In the genomic region with DNA sequence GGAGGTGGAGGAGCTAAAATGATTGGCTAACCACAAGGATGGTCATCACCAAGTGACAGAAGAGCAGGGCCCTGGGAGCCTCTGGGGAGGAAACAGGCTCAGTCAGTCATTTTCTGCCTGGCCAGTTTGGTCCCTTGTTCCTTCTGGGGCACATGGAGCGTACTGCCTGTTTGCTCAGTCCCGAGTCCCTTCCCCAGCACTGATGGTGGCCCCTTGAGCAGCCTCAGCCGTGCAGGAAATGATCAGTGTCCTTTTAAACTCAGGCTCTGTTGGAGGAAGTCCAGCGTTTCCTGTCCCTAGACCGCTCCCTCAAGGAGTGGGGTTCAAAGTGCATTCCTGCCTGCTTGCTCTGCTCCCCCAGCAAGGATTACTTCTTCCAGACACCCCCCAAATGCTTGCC, we compare ENCODE assay signal across 9 mouse cellular contexts. TPM values are rescaled to one million over a fixed set of nuclear protein-coding genes. Genes with fewer than 3 reads are reported as not detected.
DNase-seq lines count a peak whose midpoint lies in the region; ATAC-seq and TF ChIP-seq lines count a peak whose summit lies in the region.
"Had no signal": no experiment of that assay in that cellular context is flagged by ENCODE, and none has a peak within 500 bp of the region (broad histone marks: within the 10 kb centered on the region; RNA-seq: fewer than 3 reads in every experiment).

No protein-coding gene starts in this region.

- H3K27ac ChIP-seq in cerebellum, adult 2 months (ENCODE audit: insufficient read depth, low read length): no peak overlapping the region

- DNase-seq in adrenal gland, postnatal 36 days: peak; percentile 25 to 58
- no peak for DNase-seq in adrenal gland, adult 18-20 months (ENCODE audit: low spot score in 2 of 2)
- DNase-seq in kidney, adult 9 months: peak; percentile 92
- peak; percentile 66 for DNase-seq in lung, postnatal 25 days (ENCODE audit: low spot score)
- DNase-seq in layer of hippocampus, postnatal 36 days: no peak
- no peak for DNase-seq in cerebellum, adult 2 months
- DNase-seq in spleen, postnatal 14 days (ENCODE audit: low spot score in 2 of 2): no peak

- no peak overlapping the region for H3K4me3 ChIP-seq in cerebellum, adult 2 months (replicated peaks; ENCODE audit: insufficient read depth, low read depth, low read length)

- no peak for TF ChIP-seq POLR2A in cerebellum, adult 2 months (IDR thresholded peaks at IDR 0.05; ENCODE audit: borderline replicate concordance, insufficient read depth, low read length)

- TF ChIP-seq CTCF in cerebellum, adult 2 months (IDR thresholded peaks at IDR 0.05; ENCODE audit: borderline replicate concordance, insufficient read depth, low read depth, low read length): no peak

- H3K27me3 ChIP-seq in cerebellum, adult 2 months (ENCODE audit: control insufficient read depth, insufficient read depth, low read length): no peaks in the 10 kb centered on the region

- WGBS in cerebellum, adult 2 months: 44% methylated on average over 5 of the region's 5 CpGs

- H3K4me1 ChIP-seq in cerebellum, adult 2 months (ENCODE audit: control insufficient read depth, insufficient read depth, low read length): no peaks in the 10 kb centered on the region

- ATAC-seq in granulocyte monocyte progenitor cell, adult 5-6 weeks (replicated peaks; ENCODE audit: poor library complexity, severe bottlenecking): peak; percentile 69

RNA-seq across cellular contexts. Expression of a gene that starts 6.7 kb away (rescaled TPM):
- 10 to 100 TPM; 26.2 to 35.5 TPM for total RNA-seq in adrenal gland, postnatal 36 days (2021)
- total RNA-seq in adrenal gland, adult 18-20 months (2021): 10 to 100 TPM; 31.3 to 35.4 TPM
- total RNA-seq in granulocyte monocyte progenitor cell, adult 5-6 weeks (2014; fragmentation: Nextera tagmentation): 0.19 and 1.3 TPM in 2 replicates
- total RNA-seq in granulocyte monocyte progenitor cell, adult 5-6 weeks (2017): not detected in 2 replicates
- 100 to 1,000 TPM; 425 TPM for total RNA-seq in layer of hippocampus, postnatal 36 days (2021)
- polyA plus RNA-seq in cerebellum, adult 2 months (2012; rRNA removed): 102 and 103 TPM in 2 replicates

RNA-seq across cellular contexts. Expression of a gene that starts 31.8 kb away (rescaled TPM):
- 1 to 10 TPM; 1.0 to 1.4 TPM for total RNA-seq in adrenal gland, postnatal 36 days (2021)
- 1 to 10 TPM; 1.4 to 1.8 TPM for total RNA-seq in adrenal gland, adult 18-20 months (2021)
- not detected in 2 replicates for total RNA-seq in granulocyte monocyte progenitor cell, adult 5-6 weeks (2014; fragmentation: Nextera tagmentation)
- not detected in 2 replicates for total RNA-seq in granulocyte monocyte progenitor cell, adult 5-6 weeks (2017)
- 1 to 10 TPM; 3.7 to 4.3 TPM for total RNA-seq in layer of hippocampus, postnatal 36 days (2021)
- 0.36 and 1.1 TPM in 2 replicates for polyA plus RNA-seq in cerebellum, adult 2 months (2012; rRNA removed)
- polyA plus RNA-seq: brain, embryonic 14.5 days had no signal

RNA-seq across cellular contexts. Expression of a gene that starts 33.1 kb away (rescaled TPM):
- total RNA-seq in adrenal gland, postnatal 36 days (2021): not detected
- under 1 TPM in 1 of 2 experiments, not detected in 1; 0.60 TPM for total RNA-seq in adrenal gland, adult 18-20 months (2021)
- total RNA-seq in granulocyte monocyte progenitor cell, adult 5-6 weeks (2014; fragmentation: Nextera tagmentation): not detected in 2 replicates
- not detected in 2 replicates for total RNA-seq in granulocyte monocyte progenitor cell, adult 5-6 weeks (2017)
- total RNA-seq in layer of hippocampus, postnatal 36 days (2021): not detected
- 0.16 and 0.21 TPM in 2 replicates for polyA plus RNA-seq in cerebellum, adult 2 months (2012; rRNA removed)

RNA-seq across cellular contexts. Expression of a gene that starts 59.6 kb away (rescaled TPM):
- total RNA-seq in adrenal gland, postnatal 36 days (2021): 100 to 1,000 TPM; 152 to 219 TPM
- 100 to 1,000 TPM; 178 to 203 TPM for total RNA-seq in adrenal gland, adult 18-20 months (2021)
- 49.5 and 54.4 TPM in 2 replicates for total RNA-seq in granulocyte monocyte progenitor cell, adult 5-6 weeks (2014; fragmentation: Nextera tagmentation)
- 46.6 and 57.4 TPM in 2 replicates for total RNA-seq in granulocyte monocyte progenitor cell, adult 5-6 weeks (2017)
- total RNA-seq in layer of hippocampus, postnatal 36 days (2021): 10 to 100 TPM; 84.8 to 86.5 TPM
- polyA plus RNA-seq in cerebellum, adult 2 months (2012; rRNA removed): 155 and 163 TPM in 2 replicates

RNA-seq across cellular contexts. Expression of a gene that starts 59.7 kb away (rescaled TPM):
- 100 to 1,000 TPM in 1 of 2 experiments, 10 to 100 TPM in 1; 70.2 to 106 TPM for total RNA-seq in adrenal gland, postnatal 36 days (2021)
- total RNA-seq in adrenal gland, adult 18-20 months (2021): 100 to 1,000 TPM in 1 of 2 experiments, 10 to 100 TPM in 1; 85.5 to 102 TPM
- total RNA-seq in granulocyte monocyte progenitor cell, adult 5-6 weeks (2014; fragmentation: Nextera tagmentation): 45.7 and 48.0 TPM in 2 replicates
- 46.1 and 72.3 TPM in 2 replicates for total RNA-seq in granulocyte monocyte progenitor cell, adult 5-6 weeks (2017)
- 10 to 100 TPM; 71.9 to 73.9 TPM for total RNA-seq in layer of hippocampus, postnatal 36 days (2021)
- 58.2 and 58.4 TPM in 2 replicates for polyA plus RNA-seq in cerebellum, adult 2 months (2012; rRNA removed)

Comparison
In these comparisons a context has a peak if more than half of its experiments do, and no peak if none do; other contexts are left out.
1. DNase-seq: peak in adrenal gland, postnatal 36 days (2 of 2), kidney, adult 9 months (single experiment) and lung, postnatal 25 days (single experiment); none in adrenal gland, adult 18-20 months (0 of 2), layer of hippocampus, postnatal 36 days (0 of 2), cerebellum, adult 2 months (0 of 2) and spleen, postnatal 14 days (0 of 2).
2. RNA of a gene that starts 6.7 kb away (total RNA-seq): 425 TPM in layer of hippocampus, postnatal 36 days, 26.2 to 35.5 TPM in adrenal gland, postnatal 36 days and 31.3 to 35.4 TPM in adrenal gland, adult 18-20 months; 0.19 to 1.3 TPM in granulocyte monocyte progenitor cell, adult 5-6 weeks; every median in the first group is over 10 times any median in the second.